Mouse (Mus musculus) pancreas, adult 10 weeks (tissue): ENCODE measurements around the gene Kif20b. TPM values are rescaled to one million over a fixed set of nuclear protein-coding genes. Genes with fewer than 3 reads are reported as not detected.

Experiments used
- polyA plus RNA-seq: library from polyadenylated mRNA; stranded (reverse); fragments of 350-450 nt; fragmentation: Illumina TruSeq; extraction: RNeasy Lipid Tissue Mini Kit (QIAGEN cat#74804); gene quantifications from one replicate; pipeline ENCODE4 v1.2.3, GENCODE M21; 2015; ENCODE audit warnings: low read depth, low replicate concordance; ENCODE audit not compliant: insufficient read depth

Gene Kif20b
- 0.17 TPM for polyA plus RNA-seq

DNA sequence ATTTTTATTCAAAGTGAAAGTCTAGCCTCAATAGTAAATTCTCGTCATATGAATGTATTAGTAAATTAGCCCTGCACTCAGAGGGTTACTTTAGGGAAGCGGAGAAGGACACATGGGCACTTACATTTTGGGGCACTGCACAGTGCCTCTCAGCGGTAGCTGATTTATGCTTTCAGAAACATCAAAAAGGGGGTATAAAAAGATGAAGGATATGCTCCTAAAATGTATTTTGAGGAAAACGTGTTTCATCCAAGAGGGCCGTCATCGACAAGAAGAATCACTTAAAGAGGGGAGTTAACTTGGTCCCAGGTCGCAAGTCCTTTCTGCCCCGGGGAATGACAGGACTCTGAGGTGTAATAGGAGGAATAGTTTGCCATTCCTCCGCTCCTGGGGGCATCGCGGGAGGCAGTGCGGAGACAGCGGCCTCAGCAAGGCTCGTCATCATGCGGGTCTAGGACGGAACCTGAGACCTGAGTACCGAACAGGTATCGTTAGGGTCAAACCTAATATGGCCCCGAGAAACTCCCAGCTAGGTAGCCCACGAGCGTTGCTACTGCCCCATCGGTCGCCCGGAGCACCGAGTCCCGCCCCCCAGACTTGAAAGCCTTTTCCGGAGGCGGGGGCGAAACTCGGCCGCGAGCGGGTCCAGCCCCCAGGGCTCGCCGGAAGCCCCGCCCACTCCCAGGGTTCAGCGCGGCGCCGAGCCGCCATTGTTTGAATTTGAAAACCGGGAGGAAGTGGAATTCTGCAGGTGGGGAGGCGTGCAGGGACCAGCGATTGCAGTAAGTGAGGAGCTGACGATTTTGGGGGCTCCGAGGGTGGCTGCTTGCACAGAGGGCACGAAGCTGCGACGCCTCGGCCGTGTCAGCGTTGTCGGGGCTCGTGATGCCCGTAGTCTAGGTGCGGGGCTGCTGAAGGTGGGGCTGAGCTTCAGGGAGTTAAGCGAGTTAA is at the start of gene Kif20b:
TSS of gene Kif20b (plus strand) at position 710 of the 951 bp plus-strand sequence.

DNA sequence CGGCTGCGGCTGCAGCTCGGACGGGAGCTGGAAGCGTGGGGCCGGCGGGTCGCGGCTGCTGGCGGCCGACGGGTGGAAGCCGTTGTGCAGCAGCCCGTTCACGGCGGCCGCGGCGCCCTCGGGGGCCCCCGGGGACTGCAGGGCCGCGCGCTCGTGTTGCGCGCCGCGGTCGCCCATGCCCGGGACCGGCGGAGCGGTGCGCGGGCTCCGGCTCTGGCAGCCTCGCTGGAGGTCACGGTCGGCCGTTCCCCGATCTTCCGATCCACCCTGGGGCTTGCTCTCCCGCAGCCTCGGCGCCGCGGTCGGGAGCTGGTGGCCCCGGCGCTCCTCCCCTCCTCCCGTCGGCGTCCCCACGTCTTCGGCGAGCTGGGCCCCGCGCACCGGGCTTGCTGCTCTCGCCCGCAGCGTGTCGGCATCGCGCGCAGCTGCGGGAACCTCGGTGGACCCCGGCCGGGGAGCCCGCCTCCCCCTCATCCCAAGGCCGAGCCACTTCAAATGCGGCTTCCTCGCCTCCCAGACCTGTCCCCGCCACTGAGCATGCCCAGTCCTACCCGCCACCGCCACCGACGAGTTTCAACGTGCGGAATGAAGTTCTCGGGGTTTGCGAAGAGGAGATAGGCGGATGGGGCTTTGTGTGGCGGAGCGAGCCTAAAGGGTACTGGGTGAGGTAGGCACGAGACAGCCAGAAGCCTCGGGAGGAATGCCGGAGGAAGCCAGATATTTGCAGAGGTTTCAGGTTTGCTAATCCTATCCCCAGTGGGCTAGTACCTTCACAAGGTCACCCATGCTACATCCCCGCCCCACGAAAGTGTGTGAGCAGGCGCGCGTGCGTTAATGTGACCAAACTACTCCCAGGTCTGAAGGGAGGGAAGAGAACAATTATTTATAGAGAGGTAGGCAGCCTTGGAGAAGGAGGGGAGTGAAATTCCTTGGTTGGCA is 43.3 kb upstream of the Kif20b start, which contains the start of gene Pank1:
TSS of gene Pank1 (minus strand) at position 853 of the 939 bp plus-strand sequence.

Other genes starting within 250 kb of the Kif20b start
- 2.5 TPM for gene Slc16a12, start 175.1 kb upstream of the Kif20b start, polyA plus RNA-seq
- 0.50 TPM for gene Pank1, start 42.9 kb upstream of the Kif20b start, polyA plus RNA-seq